Mouse (Mus musculus): ENCODE results near the gene Tcf7l2.

Tcf7l2 gene

DNA sequence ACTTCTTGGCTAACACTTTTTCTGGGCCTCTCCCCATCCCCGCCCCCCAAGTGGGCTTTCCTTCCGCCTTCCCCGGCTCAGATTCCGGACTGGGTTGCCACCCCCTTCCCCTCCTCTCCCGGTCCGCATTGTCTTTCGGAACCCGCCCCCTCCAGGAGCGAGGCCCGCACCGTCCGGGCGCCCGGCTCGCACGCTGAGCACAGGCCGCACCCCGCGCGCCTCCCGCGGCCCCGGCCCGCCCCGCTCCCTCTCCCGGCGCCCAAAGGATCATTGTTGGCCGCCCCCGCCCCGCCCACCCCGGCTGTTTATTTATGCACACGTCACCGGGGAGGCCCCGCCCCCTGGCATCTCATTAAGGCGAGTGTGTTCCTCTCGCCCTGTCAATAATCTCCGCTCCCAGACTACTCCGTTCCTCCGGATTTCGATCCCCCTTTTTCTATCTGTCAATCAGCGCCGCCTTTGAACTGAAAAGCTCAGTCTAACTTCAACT lies at the start of gene Tcf7l2:
Tcf7l2 (plus strand) TSS at position 382 of the 490 bp plus-strand sequence.
- peak; percentile 72 to 78 for DNase-seq

DNA sequence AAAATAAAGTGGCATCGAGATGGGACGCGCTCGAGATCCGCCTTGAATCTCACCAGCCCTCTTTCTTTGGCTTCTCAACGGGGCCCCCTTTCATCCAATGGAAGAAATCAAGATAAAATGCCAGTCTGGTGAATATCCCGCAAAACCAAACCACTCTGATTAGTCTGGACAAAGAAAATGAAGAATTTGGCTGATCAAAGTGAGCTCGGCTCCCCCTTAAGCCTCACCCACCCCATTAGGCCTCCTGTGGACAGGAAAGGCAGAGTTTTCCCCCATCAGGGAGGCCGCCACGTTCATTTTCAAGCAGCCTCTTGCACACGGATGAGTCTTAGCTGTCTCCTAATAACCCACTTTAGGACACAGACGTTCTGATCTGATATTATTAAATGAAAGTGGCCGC lies 47.0 kb upstream of the Tcf7l2 start:
- no peak for DNase-seq

DNA sequence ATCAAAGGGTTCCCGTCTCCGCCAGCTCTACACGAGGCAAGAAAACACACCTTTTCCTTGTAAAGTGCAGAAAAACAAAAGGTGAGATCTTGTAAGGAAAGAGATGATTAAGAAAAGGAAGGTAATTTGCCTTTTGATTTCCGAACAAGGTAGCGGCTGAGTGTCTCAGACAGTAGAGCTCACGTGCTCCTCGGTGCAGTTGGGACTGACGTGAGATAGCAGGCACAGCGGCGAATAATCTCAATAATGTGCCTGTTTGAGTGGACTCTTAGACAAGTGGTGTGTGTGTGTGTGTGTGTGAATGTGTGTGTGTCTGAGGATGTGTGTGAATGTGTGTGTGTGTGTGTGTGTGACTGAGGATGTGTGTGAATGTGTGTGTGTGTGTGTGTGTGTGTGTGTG lies 46.2 kb upstream of the Tcf7l2 start:
- no peak for DNase-seq

DNA sequence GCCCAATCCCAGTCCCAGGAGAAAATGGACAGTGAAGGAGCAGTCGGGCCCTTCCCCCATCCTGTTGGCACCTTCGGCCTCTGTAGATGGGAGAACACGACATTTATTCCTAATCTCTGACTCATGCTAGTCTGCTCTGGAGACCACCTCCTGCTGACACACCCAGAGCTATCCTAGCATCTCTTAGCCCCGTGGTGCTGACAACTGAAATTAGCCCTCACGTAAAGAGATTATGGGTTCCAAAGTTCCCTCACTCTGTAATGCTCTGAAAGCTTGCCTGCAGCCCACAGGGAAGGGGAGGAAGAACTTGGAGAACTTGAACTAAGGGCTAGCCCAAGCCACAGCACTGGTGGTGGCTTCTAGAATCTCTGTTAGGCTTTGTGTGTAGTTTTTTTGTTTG lies 42.7 kb upstream of the Tcf7l2 start:
- DNase-seq, result no peak

DNA sequence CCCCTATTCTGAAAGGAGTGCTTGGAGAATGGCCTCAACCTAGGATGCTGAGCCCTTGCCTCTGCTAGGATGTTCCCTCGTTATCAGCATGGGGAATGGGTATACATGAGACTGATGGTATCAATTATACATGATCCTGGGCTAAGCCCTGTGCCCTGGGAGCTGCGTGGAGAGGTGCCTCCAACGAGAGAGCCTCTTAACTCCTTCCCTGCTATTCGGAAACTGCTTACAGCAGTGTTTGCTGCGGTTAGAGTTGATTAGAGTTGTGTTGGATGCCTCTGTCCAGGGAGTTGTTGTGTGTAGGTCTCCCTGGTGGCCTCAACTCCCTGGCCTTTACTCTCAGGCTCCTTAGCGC lies 41.4 kb upstream of the Tcf7l2 start:
- no peak for DNase-seq

DNA sequence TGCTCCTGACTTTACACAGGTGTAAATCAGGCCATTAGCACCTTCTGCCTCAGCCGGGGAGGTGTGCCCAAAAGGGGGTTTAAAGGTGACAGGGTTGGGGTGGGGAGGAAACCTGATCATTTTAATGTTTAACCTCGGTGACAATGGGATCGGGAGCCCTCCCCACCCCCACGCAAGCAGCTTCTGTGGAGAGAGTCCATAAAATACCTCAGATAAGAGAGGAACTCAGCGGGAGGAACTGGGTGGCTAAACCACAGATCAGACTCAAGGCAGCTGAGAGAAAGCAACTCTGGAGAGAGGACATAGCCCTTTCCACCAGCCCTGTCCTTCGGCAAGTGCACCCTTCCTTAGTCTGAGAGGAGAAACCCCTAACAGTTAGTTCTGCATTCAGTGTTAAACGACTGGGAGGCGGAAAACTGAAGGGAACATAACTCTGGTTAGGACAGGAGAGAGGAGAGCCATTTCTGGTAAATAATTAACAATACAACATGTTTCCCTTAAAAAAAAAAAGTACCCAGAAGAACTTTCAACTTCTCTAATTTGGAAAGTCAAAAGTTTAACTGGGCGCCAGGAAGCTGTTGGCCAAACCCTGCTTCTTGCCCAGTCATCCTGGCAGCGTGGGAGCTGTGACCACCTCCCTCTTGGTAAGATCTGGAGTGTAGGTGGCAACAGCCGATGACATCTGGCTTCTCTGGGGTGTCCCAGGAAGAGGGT lies 40.9 kb upstream of the Tcf7l2 start:
- DNase-seq, result no peak

DNA sequence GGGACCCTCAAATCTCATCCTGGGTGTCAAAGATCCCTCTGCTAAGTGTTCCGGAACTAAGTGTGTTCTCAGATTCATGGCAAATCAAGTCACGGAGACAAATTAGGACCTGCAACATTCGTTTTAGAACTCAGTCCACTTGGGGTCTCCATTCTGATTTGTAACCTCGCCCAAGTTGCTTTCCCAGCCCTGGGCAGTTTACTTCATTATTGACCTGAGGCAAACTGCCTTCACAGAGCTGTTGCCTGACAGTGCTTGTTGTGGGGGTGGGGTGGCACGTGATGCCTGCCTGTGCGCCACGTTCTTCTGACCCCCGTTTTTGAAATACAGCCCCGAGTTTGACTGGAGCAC lies 40.4 kb upstream of the Tcf7l2 start:
- no peak for DNase-seq

DNA sequence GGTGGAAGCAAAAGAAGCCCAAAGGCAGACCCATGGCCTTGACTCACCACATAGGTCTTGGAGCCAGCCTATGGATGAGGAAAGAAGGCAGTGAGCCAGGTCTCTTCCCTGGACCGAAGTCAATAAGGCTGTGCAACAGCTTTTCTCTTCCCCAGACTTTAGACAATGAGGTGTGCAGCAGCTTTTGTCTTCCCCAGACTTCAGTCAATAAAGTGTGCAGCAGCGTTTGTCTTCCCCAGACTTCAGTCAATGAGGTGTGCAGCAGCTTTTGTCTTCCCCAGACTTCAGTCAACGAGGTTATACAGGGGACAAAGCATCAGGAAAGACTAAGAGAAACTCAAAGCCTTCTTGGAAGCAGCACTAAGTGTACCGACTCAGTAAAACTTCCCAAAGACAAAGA lies 39.5 kb upstream of the Tcf7l2 start:
- no peak for DNase-seq

DNA sequence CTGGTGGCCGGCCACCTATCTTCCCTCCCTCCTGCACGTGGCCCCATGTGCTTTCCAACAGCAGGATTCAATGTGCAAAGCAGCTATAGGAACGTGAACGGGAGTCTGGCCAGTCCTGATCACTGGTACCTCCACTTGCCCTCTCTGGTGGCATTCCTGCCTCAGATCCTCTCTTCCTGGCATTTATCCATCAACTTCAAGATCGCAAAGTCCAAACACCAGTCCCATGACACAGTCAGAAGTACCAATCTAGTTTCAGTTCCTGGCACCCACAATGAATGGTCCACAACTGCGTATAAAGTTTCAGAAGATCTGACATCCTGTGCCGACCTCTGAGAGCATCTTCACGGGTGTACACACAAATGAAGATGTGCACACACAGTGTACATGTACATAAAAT lies 38.9 kb upstream of the Tcf7l2 start:
- DNase-seq, result no peak

DNA sequence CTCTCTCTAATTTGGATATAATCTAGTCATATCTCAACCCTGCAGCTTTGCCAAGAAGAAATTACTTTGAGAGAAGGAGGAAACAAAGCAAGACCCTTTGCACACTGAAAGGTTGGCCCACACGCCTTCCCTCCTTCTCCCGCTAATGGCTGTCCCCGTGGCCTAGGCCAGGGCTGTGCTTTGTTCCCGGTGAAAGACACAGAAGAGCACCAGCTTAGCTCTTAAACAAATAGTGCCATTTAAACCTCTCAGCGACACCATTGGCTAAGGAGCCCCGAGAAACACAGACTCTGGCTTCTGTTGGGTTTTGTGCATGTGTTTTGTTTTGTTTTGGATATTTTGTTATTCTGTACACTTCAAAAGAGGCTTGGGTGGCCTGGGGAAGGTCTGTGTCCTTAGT lies 37.5 kb upstream of the Tcf7l2 start:
- DNase-seq, result no peak

DNA sequence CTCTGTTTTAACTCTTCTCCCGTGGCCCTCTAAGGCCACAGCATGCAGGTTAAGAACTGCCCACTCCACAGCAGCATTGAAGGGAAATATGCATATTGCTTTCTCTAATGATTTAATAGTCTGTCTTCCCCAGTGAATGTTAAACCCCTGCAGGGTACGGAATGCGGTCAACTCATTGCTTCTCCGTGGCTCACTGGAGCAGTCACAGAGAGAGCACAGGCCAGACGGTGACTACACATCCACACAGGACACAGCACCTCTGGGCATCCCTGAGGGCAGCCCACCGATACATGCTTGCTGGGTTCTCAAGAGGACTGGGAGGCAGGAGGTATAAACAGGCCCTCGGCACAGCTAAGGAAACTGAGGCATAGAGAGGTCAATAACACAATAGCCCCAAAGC lies 35.3 kb upstream of the Tcf7l2 start:
- DNase-seq, result no peak

DNA sequence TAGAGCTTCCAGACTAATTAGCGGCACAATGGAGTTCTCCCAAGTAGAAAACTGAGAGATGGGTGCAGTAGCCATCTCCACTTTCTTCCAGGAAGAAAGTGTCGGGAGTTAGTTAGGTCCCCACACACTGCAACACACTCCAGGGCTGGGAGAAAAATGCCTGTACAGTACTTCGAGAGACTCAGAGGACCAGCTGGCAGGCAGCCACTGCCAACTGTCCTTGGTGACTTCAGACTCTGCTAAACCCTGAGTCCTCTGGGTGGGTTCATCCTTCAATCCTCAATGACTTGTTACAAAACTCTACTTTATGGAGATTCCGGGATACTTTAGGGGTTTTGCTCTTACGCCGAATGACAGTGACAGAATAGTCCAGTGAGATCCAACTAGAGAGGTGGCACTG lies 34.8 kb upstream of the Tcf7l2 start:
- peak in 1 of 2 experiments; percentile 10 for DNase-seq

DNA sequence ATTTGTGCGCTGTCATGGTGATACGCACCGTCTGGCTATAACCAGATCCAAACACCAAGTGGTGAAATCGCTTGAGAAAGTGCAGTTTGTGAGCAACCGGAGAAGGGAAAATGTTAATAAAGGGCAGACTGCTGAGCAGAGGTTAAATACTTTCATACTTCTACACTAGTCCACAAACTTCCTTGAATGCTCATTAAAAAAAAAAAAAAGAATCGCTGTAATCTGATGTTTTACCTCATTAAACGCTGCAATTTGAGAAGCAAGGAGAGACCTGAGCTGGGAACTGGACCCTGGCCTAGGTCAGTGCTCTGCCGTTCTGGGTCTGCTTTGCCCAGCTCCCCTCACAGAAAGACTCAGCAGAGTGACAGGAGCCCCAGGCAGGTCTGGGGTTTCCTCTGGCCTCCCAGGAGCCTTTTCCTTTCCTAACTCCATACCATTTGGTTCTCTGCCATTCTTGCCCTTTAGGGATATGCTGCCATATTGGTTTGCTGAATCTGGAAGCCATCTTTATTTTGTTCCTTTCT lies 33.5 kb upstream of the Tcf7l2 start:
- no peak for DNase-seq

DNA sequence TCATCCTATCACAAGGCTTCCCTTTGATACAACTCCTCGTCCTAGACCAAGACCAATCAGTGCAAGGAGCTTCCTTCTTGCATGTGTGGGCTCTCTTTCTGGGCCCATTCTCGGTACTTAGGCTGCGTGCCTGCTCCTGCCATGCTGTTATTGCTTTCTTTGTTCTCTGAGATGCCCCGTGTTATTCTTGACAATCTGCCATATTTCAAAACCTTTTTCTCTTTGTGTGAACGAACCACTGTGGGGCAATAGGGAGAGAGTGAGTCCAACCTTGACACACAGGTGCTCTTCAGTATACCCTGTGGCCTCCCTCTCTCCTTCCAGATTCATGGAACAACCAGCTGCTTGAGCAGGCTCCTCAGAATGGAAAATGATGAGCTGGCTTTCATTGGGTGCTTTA lies 30.8 kb upstream of the Tcf7l2 start:
- no peak for DNase-seq

DNA sequence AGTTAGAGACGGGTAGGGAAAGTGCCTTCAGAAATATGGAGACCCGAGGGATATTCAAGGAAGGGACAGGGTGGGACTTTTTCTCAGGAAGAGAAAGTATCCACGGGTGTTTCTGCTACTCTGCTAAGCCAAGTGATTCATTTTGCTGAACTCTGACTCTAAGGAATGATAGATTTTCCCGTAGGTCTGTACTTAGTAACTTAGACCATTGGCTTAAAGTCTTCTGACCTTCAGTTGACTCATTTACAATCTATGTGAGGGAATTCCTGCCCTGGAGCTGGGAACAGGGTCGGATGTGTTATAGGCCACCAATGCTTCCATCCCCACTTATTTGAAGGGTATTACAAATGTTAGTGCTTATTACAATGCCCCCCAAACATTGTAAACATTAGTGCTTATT lies 29.9 kb upstream of the Tcf7l2 start:
- no peak for DNase-seq

DNA sequence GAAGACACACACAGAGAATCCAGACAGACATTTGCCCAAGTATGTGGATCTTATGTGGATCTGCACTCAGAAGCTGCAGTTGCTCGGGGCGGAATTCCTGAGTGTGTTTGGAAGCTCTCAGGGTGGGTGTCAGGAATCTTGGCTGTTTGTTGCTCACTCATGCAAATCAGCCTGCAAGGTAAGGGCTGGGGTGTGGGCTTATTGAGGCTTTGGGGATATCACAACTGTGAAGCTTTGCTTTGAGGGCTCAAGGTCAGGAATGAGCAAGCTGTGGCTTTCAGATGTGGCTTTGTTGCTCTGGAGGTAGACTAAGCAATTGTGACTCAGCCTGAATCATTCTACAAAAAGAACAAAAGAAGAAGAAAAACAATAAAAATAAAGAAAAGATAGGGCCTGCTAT lies 28.9 kb upstream of the Tcf7l2 start:
- DNase-seq, result no peak

DNA sequence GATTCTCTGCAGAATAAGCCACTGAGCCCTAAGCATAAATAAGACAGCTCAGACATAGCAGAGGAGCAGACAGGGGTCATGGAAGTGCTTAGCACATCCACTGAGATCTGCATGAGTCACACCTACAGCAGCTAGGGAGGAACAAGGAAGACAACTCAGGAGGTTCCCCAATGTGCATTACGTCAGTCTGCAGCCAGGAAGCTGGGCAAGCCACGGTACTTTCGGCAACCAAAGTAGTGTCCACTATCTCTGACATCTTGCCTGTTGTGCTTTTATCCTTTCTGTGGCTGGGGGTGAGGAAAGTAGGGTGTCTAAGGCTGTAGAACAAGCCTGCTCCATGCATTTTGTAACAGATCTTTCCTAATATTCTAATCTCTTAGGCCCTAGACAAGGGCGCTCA lies 27.6 kb upstream of the Tcf7l2 start:
- no peak for DNase-seq

DNA sequence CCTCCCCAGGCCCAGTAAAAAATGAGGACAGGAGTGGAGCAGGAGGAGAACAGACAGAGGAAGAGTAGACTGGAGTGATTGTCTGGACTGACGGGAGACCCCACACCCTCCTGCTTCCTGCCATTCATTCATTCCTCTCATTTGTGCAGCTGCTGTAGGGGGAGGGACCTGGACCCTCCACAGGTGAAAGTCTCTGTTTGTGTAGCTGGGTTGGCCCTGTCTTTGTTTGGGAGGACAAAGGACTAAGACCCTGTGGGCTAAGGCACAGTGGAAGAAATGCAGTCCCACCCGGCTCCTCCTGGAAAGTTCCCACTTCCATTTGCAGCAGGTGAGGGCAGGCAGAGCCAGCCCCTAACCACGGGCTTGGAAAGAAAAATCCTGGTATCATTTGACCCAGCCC lies 27.0 kb upstream of the Tcf7l2 start:
- DNase-seq, result no peak

DNA sequence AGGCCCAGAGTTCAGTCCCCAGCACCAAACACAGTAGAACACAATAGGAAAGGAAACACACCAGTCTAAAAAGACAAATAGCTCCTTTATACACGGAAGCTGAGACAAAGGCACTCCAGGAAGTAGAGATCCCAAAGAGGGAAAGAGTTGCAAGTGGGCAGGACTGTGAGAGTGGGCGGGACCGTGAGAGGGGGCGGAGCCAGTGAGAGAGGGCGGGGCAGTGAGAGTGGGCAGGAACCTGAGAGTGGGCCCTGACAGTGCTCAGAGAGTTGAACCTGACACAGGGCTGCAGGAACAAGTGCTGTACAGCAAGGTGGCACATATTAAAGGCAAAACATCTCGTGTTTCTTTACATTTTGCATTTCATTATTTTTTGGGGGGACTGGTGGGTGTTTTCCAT lies 22.5 kb upstream of the Tcf7l2 start:
- no peak for DNase-seq

DNA sequence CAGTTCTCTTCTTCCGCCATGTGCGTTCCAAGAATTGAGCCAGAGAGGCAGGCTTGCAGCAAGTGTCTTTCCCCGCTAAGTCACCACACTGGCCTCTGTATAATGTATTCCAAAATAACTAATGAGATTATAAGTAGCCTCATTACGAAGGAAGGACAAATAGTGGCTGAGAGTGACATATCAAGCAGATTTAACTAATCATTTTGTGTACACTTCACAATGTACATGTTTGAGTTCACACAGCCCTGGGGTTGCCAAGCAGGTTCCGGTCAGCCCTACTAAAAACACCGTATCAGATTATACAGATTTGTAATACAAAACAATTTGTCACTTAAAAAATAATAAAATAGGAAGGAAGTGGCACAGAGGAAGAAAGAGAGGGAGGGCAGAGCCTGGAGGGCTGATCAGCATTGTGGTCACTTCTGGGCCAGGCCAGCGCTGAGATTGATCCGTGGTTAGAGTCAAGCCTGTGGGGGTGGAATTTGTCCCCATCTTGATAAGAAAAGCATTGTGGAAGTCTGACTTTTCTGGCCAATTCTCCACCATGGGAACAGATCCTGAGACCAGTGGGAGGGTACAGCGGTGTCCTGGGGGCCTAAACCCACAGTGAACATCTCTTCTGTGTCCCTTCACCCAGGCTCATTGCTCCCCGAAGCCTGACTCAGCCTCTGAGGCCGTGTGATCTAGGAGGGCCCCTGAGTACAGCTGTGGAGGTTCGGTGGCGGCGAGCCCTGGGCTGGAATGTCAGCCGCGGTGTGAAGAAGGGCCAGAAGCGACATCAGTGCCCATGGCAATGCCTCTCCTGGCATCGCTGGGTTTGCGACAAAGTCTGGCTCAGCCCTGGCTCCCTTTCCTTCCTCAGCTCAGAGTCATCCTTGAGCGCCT lies 21.9 kb upstream of the Tcf7l2 start:
- DNase-seq, result peak in 1 of 2 experiments; percentile 6

DNA sequence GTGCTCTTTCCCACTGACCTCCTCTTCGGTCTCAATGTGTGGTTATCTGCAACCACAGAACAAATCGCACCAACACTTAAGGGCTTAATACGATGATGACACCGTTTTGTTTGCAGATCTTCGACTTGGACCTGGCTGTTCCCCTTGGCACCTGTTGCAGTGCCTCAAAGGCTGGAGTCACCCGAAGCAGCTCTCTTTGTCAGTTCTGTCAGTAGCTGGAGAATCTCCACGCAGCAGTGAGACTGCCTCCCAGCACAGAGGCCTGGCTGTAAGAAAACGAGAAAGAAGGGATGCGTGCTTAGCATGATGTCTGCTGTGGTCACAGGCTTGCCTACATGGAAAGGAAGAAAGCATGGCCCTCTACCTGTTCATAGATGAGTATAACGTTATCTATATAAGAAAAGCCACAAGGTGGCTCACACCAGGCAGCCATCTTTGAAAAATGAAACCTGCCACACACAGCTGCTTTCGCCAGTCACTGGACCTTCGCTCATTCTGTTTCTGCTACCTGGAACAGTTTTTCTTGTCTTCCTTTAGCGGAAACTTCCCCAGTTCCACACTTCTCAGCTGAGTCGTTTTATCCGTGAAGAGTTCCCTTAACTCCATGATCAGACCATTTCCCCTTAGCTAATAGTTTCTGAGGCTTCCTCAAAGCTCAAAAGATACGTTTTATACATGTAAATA lies 21.1 kb upstream of the Tcf7l2 start:
- DNase-seq, result no peak

DNA sequence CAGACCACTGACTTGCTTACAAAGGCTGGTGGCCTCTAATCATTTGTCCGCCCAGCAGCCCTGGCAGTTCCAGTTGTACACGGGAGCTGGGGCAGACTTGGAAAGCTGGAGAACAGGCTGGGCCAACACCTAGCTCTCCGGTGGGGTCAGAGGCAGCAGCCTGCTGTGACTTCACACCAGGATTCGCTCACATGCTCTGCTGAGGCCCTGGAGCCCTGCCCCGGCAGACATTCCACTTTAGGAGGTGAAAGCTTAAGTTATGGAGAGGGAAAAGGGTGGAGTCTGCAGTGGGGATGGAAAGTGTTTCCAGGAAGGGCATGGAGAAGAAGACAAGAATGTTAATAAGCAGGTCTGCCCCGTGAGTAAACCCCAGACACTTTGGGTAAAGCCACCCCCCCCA lies 19.2 kb upstream of the Tcf7l2 start:
- no peak for DNase-seq

DNA sequence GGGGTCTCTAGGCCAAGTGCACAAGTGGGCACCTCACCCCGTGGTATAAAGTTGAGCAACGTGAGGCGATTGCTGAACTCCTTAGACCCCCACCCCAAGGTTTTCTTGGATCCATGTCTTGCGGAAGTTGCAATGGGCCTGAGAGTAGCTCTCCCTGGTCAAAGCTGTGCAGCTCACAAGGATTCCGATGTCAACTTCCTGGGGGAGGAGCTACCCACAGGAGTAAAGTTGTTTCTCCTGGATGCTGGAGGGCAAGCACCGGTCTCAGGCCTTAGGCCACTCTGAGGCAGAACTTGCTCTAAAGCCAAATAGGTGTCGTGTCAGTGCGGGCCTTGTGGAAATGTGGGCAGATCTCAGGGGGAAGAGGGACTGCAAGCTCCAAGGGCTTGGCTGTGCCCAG lies 12.2 kb upstream of the Tcf7l2 start:
- no peak for DNase-seq

DNA sequence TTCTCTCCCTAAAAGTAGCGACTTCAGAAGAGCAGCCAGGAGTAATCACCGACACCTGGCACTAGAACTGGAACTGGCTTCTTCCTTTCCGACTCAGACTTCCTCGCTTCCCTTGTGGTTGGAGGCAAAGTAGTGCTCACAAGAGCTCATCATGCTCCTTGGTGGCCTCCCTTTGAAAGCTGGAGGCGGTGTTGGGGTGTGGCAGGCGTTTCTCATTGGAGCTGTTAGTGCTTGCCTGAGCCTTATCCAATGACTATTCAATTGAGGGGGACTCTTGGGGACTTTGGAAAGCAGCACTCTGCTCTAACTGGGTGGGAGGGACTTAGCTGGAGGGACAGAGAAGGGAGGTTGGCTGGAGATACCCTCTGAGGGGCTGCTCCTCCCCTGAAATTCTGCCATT lies 9.1 kb upstream of the Tcf7l2 start:
- DNase-seq, result no peak

Data from cerebellum, postnatal 14 days (tissue).